Mouse (Mus musculus) adipocyte (in vitro differentiated cells): ENCODE results near the gene Sun5.
A peak's percentile ranks its signal among the peaks of the same experiment; 100 is the strongest.
"Not testable (repeated sequence)": the region's sequence is repeated elsewhere in the genome, so short reads cannot be mapped to it uniquely, and the experiment has no call there.

ENCODE experiments used
- DNase-seq: peaks from one replicate; pipeline ENCODE4 v3.0.0-alpha.2; 2016; ENCODE audit warnings: low spot score

Sun5 gene

DNA sequence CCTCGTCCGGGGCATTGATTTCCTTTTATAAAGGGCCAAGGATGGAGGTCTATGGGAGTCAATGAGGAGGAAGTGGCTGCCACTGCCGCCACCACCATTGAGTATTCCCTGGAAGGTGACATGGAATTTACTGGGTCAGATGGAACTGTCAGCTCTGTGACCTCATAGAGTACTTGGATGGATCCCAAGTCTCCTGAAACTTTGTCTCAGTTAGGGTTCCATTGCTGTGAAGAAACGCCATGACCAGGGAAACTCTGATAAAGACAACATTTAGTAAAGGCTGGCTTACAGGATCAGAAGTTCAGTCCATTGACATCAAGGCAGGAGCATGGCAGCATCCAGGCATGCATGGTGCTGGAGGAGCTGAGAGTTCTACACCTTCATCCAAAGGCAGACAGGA, at the start of gene Sun5:
Gene Sun5, minus strand, starts transcription at position 101 of the 400 bp plus-strand sequence.
- DNase-seq: no peak

DNA sequence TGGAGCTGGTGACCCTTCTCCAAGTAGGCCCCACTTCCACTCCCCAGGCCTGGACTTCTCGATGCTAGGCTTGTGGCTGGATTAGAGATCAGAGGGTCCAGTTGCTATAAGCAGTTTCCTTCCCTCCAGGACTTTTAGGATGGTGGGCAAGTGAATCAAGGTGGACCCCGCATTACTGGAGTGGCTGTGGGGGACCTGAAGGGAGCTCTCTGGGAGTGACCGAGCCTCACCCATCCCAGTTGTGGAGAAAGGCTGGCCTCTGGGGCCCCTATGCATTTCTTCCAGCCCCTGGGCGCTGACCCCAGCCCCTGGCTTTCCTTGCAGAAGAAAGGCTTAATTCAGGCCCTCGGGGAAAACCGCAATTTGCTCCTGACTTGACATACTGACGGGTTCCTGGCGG, 47.0 kb upstream of the Sun5 start, which contains the start of gene Bpifb3:
Gene Bpifb3, plus strand, starts transcription at position 301 of the 400 bp plus-strand sequence.
- no peak for DNase-seq

DNA sequence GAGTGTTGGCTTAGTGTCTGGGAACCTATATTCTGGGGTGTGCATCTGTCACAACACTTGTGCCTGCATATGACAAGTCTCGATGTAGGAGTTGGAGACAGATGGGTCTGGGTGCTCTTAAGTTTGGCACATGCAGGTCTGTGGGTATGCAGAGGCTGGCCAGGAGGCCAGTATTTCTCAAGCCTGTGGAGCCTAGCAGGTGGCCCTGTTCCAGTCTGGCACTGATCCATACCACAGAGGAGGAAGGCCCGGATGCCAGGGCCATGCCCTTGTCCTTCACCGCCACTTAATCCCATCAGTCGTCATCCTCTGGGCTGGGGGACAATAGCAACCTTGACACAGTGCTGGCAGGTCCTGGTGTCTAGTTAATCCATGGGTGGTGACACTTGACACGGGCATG, 43.3 kb upstream of the Sun5 start:
- peak; percentile 16 for DNase-seq

DNA sequence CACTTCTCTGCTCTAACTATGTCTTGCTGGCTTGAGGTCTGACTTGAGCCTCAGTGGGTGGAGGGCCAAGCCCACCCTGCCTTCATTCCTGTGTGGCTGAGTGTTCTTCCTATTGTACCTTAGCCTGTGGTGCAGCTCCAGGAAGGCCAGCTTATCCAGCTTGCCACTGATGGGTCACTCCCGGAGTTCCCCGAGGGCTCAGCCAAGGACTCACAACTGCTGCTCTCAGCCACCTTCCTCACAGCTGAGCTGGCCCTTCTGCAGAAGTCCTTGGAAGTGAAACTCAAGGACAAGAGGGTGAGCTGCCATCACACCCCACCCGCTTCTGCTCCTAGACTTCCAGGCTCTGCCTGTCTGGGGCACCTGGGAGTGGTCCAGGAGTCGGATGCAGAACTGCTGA, 35.7 kb upstream of the Sun5 start:
- no peak for DNase-seq

DNA sequence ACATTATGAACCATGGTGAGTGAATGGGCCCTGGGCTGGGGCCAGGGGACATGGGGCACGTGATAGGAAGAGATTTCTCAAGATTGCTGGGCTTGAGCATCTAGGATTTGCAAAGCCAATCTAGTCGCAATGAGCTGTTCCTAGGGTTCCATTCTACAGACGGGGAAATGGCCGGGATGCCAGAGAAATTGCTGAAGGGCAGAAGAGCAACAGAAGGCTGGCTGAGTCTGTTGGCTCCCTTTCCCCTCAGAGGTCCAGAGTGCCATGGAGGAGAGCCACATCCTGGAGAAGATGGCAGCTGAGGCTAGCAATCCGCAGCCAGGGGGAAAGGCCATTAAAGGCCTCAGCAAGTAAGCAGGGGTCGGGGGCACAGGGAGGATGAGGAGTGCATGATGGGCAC, 31.8 kb upstream of the Sun5 start:
- no peak for DNase-seq

DNA sequence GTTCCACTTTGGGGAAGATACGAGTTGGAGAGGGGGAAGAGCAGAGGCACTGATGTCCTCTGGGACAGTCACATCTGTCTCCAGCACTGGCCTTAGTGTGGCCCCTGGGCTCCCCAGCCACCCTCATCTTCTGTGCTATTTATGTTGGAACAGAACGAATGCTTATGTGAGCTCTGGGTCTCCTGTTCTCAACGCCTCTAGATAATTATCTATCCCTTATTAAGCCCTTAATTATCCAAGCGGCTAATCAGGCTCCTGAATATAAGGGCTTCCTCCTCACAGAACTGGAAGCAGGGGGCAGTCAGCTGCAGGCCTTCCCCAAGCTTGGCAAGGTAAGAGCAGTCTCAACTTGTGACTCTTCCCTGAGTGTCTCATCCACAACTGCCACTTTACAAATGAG, 29.2 kb upstream of the Sun5 start, which contains the start of gene Bpifb6:
Gene Bpifb6, plus strand, starts transcription at position 301 of the 400 bp plus-strand sequence.
- DNase-seq: no peak

DNA sequence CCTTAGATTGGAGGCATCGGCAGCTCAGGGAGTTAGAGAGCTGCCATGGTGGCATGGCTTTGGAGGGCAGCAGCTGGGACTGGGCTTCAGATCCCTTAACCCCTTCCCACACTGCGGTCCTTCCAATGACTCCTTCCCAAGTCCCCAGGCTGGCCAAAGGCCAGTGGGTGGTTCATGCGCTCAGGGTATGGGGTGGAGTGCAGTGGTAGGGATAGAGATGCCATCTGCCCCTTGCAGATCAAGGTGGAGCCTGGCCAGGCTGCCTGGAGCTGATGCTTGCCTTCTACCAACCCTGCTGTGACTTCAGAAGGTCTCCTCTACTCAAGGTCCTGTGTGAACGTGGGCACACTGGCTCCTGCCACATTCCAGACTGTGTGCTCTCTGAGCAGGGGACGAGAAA, 28.2 kb upstream of the Sun5 start:
- no peak for DNase-seq

DNA sequence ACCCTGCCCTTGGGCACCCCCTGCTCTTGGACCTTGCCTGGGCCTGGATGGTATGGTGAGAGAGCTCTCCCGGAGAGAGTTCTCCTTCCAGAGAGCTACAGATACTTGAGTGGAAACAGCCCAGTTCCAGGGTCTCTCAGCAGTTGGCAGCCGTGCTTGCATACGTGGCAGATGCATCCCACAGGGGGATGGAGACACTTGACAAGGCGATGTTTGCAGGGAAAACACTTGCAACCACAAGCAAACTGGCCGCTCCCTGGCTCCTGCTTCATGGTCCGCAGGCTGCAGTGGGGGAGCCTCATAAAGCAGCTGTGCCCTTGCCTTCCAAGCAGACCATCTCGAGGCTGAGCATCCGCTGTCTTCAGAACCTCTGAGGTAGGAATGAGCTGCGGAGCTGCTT, 3.9 kb upstream of the Sun5 start, which contains the start of gene Bpifb2:
Gene Bpifb2, plus strand, starts transcription at position 301 of the 400 bp plus-strand sequence.
- no peak for DNase-seq

DNA sequence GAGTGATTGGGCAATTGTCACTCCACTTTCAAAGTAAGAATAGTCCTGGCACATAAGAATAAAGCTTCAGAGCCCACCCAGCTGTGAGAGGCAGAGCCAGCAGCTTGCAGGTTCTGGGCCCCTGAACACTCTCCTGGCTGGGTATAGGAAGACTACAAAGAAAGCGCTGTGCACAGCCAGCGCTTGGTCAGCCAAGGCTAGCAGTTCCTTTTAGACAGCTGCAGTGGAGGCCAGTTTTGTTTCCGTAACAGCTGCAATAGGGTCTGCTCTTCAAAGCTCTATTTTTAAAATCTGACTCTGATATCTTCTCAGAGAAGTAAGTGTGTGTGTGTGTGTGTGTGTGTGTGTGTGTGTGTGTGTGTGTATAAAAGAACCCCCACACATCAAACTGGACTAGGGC, 8.9 kb downstream of the Sun5 start:
- DNase-seq: no peak

DNA sequence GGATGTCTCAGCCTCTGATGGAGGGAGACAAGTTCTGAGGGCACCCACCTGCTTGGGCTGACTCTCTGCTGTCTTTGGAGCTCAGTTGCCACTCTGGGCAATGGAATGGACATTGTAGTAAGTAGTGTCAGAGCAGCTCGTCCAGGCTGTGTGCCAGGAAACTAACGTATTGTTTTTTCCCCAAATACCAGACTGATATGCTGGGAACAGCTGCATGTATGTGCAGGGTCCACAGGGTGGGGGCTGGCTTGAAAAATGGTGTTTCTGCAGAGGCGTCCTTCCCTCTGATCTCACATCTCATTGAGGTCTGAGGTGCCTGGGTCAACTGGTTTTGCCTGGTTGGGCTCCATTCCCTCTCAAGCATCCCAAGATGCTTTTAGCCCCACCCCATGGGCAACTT, 10.2 kb downstream of the Sun5 start:
- DNase-seq: no peak

DNA sequence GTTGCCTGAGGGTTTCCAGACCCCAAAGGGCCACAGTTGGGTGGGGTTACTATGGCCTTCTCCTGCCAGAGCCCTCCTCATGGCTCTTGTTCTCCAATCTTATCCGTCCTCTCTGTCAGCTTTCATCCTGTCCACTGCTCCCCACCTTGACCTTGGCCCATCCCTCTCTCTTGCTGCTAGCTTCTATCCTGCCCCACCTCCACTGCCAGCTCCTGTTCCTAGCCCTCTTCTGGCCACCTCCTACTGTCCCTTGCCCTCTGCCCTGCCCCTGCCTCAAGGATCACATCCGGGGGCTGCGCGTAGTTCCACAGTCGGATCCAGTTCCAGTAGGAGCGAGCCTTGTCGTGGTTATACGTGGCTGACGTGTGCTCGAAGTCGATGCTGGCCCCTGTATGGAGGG, 10.6 kb downstream of the Sun5 start:
- no peak for DNase-seq

DNA sequence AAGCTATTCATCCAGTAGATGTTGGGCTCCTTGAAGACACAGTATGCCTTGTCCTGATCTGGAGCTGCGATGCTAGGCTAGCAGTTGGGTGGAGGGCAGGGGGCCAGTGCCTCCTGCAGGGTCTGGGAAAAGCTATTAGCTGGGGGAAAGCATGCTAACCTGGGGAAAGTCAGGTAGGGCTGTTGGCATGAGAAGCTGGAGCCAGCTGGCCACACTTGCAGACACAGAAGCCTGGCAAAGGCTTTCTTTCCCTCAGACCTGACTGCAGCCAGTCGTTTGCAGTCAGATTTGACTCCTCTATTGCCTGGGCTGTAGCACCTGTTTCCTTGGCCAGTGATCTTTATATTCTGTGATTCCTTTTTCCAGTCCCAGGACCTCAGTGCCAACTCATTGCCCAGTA, 11.3 kb downstream of the Sun5 start:
- no peak for DNase-seq

DNA sequence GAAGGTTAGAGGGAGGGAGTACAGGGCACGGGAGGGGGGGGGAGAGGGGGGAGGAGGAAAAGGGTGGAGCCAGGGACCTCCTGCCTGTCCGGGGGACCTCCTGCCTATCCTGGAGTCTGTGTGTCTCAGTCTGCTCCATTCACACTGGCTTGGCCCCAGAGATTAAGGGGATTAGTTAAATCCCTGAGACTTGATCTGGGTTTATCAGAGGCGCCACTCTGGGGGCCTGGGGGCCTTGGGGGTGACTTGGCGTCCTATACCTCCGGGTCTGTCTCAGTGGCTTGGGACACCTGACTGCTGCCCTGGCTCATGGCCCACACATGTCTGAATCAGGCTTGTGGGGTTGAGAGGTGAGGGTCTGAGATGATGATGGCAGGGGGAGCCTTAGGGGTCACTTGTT, 17.3 kb downstream of the Sun5 start:
- DNase-seq: no peak

DNA sequence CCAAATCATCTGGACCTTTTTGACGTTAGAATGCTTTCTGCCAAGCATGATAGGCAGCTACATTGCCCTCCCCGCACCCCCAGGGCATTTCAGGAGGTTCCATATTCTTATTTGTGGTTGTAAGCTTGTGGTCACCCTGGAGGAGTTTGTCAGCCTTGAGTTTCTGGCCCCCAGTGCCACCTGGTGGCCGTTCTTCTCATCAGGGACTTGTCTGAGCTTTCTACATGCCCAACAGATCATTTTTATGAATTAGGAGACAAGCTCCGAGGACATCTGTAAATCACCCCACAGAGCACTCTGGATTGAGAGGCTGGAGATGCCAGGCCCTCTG, 19.9 kb downstream of the Sun5 start:
- DNase-seq: peak; percentile 66

DNA sequence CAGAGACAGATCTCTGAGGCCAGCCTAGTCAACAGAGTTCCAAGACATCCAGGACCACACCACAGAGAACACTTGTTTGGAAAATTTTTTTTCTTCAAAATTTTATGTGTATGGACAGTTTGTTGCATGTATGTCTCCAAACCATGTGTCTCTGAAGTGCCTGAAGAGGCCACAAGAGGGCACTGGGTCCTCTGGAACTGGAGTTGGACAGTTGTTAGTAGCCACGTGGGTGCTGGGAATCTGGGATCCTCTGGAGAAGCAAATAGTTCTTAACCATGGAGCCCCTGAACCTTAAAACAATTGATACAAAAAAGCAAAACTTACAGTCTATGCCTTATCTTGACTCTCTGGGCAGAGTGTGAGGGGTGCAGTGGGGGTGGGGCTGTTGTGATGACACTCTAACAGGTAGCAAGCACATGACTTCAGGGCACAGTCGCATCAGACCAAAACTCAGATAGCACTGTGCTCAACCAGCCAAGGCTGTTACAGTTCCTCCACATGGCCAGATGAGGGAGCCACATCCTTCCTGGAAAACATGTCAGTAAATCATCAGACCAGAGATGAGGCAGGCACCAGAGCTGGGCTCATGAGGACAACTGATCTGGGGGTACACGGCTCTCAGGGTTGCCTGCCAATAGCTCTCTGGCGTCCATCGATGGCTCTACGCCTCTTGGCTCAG, 20.4 kb downstream of the Sun5 start:
- peak; percentile 17 for DNase-seq

DNA sequence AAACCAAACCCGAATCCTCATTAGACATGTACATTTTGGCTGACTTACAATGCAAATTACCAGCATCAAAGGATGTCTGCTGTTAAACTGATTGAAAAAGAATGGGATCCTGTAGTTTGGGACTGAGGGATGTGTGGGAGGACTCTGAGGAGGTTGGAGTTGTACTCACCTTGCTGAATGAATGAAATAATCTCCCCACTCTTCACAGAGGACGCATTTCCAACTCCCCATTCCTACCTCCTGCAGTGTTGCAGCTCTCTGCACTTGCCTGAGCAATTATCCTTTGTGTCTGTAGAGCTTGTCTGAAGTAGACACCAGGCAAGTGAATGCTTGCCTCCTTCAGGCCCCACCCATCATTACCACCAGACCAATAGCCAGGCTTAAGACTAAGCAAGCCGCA, 22.5 kb downstream of the Sun5 start:
- DNase-seq: no peak

DNA sequence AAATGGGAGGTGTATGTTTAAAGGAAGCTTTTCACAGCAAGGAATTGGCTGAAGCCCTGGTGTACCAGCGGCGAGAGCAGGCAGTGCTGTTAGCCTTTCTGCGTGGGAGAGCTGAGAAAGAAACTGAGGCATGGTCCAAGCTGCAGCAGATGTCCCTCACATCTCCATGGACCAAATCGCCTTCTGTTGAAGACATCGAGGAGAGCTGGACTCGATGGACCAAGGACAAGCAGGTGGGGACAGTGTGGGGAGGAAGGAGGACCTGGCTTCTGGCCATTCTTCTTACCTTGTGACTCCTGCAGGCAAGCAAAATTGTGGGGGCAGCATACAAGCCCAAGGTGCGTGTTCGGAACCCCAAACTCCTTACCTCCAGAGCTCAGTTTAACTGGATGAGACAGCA, 28.0 kb downstream of the Sun5 start:
- DNase-seq: no peak

DNA sequence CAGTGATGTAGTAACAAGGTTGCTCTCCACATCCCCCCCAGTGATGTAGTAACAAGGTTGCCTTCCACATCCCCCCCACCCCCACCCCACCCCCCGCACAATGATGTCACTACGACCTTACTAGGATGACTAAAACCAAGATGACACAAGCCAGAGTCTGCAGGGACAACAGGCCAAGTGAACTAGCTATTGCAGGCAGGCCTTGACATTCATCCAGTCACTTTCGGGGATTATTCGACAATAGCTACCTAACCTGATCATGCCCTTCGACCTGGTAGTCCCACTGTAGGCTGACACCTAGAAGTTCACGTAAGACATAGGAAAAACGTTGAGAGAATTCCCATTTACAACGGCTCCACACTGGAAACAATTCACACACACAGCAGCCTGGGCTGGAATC, 37.6 kb downstream of the Sun5 start:
- DNase-seq: no peak

DNA sequence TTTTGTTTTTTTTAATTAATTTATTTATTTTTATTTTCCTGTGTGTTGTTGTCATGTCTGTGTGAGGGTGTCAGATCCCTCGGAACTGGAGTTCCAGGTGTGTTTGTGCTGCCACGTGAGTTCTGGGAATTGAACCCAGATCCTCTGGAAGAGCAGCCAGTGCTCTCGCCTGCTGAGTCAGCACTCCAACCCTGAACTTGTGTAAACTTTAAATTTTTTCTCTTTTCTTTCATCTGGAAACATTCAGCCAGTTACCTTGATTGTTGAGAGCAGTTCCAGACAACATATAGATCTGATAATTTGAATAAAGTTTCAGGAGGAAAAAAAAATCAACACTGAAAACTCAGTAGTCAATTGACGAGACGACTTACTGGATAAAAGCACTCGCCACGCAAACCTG, 42.2 kb downstream of the Sun5 start:
- no peak for DNase-seq

DNA sequence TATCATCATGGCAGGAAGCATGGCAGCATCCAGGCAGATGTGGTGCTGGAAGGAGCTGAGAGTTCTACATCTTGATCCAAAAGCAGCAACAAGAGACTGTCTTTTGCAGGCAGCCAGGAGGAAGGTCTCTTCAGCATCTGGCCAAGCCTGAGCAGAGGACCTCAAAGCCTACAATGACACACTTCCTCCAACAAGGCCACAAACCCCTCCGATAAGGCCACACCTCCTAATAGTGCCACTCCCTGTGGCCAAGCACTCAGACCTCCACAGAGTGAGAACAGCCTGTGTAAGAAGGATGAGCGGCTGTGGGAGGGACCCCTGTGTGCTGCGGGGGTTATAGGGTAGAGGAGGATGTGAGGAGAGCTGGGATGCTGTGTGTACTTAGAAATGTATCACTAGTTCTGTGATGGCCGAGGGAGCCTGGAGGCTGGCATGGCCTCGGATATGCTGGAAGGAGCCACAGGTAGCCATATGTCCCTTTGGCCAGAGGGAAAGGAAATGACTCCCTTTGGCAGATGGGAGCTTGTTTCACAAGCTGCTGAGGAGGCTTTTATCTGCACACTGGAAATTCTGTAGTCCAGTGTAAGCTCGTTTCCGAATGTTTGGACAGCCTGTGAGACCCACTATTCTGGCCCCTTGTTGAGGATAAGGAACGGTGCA, 43.6 kb downstream of the Sun5 start:
- DNase-seq: no peak

DNA sequence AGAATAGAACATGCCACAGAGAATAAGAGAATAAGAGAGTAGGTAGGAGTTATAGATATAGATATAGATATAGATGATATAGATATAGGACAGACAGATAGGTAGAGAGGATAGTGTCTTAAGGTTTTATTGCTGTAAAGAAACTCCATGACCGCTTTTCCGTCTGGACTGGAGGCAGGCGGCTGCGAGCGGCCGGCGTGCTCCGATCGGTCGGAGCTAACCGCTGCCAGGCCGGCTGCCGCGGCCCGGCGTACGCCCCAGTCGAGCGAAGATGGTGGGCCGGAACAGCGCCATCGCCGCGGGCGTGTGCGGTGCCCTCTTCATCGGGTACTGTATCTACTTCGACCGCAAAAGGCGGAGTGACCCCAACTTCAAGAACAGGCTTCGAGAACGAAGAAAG, 45.0 kb downstream of the Sun5 start:
- DNase-seq: not testable (repeated sequence)

DNA sequence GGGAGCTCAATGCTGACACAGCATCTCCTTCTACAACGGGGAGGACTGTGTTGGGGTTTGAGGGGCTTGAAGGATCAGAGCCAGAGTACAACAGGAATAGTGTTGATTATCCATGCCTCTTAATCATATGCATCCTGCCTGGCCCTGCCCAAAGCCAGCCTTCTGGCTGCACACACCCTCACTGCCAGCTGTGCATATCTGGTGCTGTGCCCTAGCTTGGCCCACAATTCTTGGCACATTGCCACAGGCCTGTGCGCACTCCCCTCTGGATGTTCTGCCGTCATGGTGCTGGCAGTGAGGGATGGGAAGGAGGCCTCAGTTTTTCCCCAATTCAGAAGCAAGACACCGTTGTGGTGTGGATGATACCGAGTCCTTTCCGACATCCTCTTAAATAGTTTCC, 46.3 kb downstream of the Sun5 start:
- DNase-seq: no peak

DNA sequence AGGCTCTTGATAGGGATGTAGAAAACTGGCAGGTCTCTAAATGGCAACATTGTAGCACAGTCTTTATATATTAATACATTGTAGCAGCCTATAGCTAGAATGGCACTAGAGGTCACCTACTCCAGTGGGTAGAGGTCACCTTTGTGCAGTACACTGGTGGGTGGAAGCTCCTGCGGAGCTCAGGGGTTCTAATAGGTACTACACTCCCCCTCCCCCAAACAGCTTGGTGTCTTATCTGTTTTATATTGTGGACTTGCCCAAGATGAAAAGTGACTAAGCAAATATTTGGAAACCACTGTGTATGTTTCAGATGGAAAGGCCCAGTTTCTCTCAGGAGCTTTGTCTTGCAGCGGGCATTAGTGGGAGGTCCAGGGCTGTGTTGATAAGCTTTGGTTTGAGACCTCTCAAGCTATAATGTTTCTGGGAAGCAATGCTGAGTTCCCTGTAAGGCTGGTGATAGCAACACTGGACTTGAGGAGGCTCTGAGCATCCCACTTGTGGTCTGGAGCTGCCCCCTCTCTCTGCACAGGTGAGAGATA, 48.8 kb downstream of the Sun5 start:
- no peak for DNase-seq

DNA sequence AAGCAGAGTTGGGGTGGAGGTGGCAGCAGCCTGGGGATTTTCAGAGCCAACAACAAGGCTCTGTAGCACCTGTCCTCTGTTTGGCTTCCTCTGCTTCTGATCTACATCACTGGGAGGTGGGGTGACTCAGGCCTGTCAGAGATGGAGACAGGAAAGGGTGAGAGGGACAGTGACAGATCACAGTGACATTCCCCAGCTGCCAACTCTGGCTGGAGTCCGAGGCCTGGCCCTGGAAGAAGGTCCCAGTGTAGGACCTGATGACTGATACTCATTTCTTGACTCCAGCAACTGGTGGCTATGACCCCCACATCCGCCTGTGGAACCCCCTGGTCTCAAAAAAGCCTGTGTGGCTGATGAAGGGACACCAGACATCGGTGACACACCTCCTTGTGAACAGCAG, 61.0 kb downstream of the Sun5 start:
- DNase-seq: no peak
